Mouse (Mus musculus) liver, postnatal 0 days (tissue): Measurements from ENCODE around the gene Cpa5. TPM values are rescaled to one million over a fixed set of nuclear protein-coding genes. Genes with fewer than 3 reads are reported as not detected.
A peak's percentile ranks its signal among the peaks of the same experiment; 100 is the strongest.

Source experiments
- ATAC-seq: fragments of 200-750 bp; cut with Nextera tagmentation; 2 replicates; pipeline ENCODE4 v1.8.0; 2017; ENCODE audit warnings: mild to moderate bottlenecking, moderate library complexity
- DNase-seq: peaks from one replicate; pipeline ENCODE4 v3.0.0-alpha.2; 2016
- H3K27ac ChIP-seq: fragments of 300-500 bp; sonication (generic); 2 replicates; pipeline ENCODE4 v1.5.1; 2014; ENCODE audit warnings: antibody characterized with exemption, moderate library complexity, mild to moderate bottlenecking, low read depth
- H3K27me3 ChIP-seq: fragments of 300-500 bp; sonication (generic); 2 replicates; pipeline ENCODE4 v1.6.1; 2014; ENCODE audit warnings: low read length, control low read depth, mixed read lengths; ENCODE audit not compliant: insufficient read depth
- H3K36me3 ChIP-seq: fragments of 300-500 bp; sonication (generic); replicated peaks from 2 replicates; pipeline ENCODE4 v1.6.1; 2014; ENCODE audit warnings: mild to moderate bottlenecking, control low read depth, low read length, moderate library complexity, mixed read lengths; ENCODE audit not compliant: insufficient read depth
- H3K4me1 ChIP-seq: fragments of 300-500 bp; sonication (generic); 2 replicates; pipeline ENCODE4 v1.6.1; 2014; ENCODE audit warnings: antibody characterized with exemption, mild to moderate bottlenecking, control low read depth; ENCODE audit not compliant: insufficient read depth
- H3K4me2 ChIP-seq: fragments of 300-500 bp; sonication (generic); 2 replicates; pipeline ENCODE4 v1.6.1; 2014; ENCODE audit warnings: low read depth, mild to moderate bottlenecking, low read length, moderate library complexity, mixed read lengths
- H3K4me3 ChIP-seq: fragments of 300-500 bp; sonication (generic); 2 replicates; pipeline ENCODE4 v1.5.1; 2014; ENCODE audit warnings: low read depth, low read length
- H3K9ac ChIP-seq: fragments of 300-500 bp; sonication (generic); replicated peaks from 2 replicates; pipeline ENCODE4 v1.6.1; 2014; ENCODE audit warnings: mild to moderate bottlenecking, moderate library complexity
- H3K9me3 ChIP-seq: fragments of 300-500 bp; sonication (generic); 2 replicates; pipeline ENCODE4 v1.6.1; 2016; ENCODE audit warnings: mild to moderate bottlenecking, control low read depth, low read length, mixed read lengths
- CTCF ChIP-seq: sonication (generic); IDR thresholded peaks from 2 replicates; pipeline ENCODE4 v1.5.1; 2016; ENCODE audit warnings: antibody characterized with exemption, low read depth
- EP300 ChIP-seq: IDR thresholded peaks from 2 replicates; pipeline ENCODE4 v1.6.1; 2016; ENCODE audit warnings: antibody characterized with exemption, low read depth, mild to moderate bottlenecking
- WGBS: fragments of 180-500 bp; shearing (Covaris S2); extraction: QIAGEN DNeasy Blood & Tissue Kit; methylation state at CpG from one replicate; pipeline ENCODE4 v1.1.7; 2014; ENCODE audit not compliant: insufficient replicate concordance; 5-methylcytosine and 5-hydroxymethylcytosine counted together
- polyA plus RNA-seq: library from polyadenylated mRNA; unstranded; fragments of >200 nt; fragmentation: Nextera tagmentation; extraction: Ambion mirVana; gene quantifications from 2 replicates; pipeline ENCODE4 v1.2.1, GENCODE M21; 2015

Gene Cpa5
- polyA plus RNA-seq, 1 experiment from 2014 or later, result not detected

DNA sequence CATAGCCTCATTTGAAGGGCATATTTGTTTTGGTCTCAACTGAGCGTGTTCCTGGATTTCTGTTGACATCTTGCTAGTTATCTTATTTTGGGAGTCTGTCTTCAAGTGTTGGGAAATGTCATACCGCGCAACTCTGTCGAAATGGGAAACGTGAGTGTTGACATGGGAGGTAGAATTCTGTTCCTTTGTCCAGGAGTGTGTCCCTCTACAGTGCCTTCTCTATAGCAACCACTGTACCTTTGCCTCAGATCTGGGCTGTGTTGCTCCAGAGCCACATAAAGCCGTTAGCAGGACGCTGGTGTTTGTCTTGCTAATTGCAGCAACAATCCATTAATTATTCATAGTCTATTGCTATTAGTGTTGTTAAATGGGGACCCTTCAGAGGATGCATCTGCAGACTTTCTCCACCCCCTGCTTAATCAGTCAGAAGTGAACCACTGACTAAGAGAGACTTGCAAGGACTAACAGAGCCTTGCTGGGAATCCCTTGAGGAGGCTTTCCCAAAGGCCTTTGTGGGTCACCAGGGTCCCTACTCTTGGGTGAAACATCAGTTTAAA, 23.8 kb upstream of the Cpa5 start:
- ATAC-seq, result no peak

DNA sequence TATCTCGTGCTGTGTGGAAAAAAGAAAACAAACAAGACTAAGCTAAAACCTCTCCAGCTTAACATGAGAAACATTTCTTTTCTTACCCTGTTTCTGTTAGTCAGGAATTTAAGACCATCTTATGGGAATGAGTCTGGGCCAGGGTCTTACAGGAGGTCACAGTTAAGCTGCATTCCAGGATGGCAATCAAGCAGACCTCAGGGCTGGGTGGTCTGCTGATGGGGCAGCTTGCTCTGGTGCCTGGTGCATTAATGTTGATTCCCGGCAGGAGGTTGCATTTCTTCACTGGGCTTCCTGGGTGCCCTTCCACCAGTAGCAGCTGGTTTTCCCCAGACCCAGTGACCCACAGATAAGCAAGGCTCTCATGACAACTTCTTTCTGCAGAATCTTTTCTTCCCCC, 21.0 kb upstream of the Cpa5 start:
- no peak overlapping the region for H3K4me2 ChIP-seq
- no peak for ATAC-seq
- peak overlapping the region; percentile 29; the same call in 1 of the 2 replicates for H3K27ac ChIP-seq
- no peak overlapping the region for H3K9ac ChIP-seq
- no peaks in the 10 kb centered on the region for H3K9me3 ChIP-seq
- DNase-seq, result no peak
- 40% methylated on average over 2 of the region's 2 CpGs for WGBS
- no peaks in the 10 kb centered on the region for H3K4me1 ChIP-seq
- TF ChIP-seq EP300 (no peak), CTCF (no peak)
- H3K4me3 ChIP-seq, result no peak overlapping the region
- H3K36me3 ChIP-seq, result no peaks in the 10 kb centered on the region
- no peaks in the 10 kb centered on the region for H3K27me3 ChIP-seq

More for the DNA sequence above, 23.8 kb upstream of the Cpa5 start:
- no peak overlapping the region for H3K4me3 ChIP-seq
- no peak overlapping the region for H3K4me2 ChIP-seq
- H3K9ac ChIP-seq, result no peak overlapping the region
- no peaks in the 10 kb centered on the region for H3K27me3 ChIP-seq
- TF ChIP-seq EP300, result no peak
- no peak for TF ChIP-seq CTCF
- no peak overlapping the region for H3K27ac ChIP-seq
- H3K9me3 ChIP-seq, result no peaks in the 10 kb centered on the region
- no peaks in the 10 kb centered on the region for H3K36me3 ChIP-seq
- no peaks in the 10 kb centered on the region for H3K4me1 ChIP-seq
- DNase-seq, result peak; percentile 37
- 58% methylated on average over 7 of the region's 7 CpGs for WGBS

DNA sequence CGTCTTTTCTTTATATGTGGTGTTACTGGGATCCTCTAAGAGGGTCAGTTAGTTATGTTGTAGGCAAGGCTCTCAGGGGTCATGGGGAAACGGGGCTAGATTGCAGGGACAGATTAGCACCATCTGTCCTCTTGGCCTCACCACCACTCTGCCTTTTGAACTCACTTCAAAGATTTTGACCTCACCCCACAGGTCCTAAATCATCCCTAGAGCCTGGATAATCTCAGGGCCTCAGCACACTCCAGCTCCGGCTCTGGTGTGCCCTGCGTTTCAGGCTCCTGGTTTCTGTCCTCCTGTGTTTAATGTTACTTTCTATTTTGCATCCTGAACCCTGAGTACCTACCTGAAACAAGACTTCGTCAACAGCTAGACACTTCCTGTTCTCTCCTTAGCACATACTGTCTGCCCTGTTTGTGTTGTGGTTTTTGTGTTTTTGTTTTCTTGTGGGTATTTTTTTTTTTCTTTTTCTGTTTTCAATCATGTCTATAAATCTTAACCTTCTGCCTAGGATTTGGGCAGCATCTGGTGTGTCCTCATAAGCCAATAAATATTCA, 18.9 kb upstream of the Cpa5 start:
- 50% methylated on average over 5 of the region's 5 CpGs for WGBS
- Histone ChIP-seq H3K4me1 (no peaks in the 10 kb centered on the region), H3K9ac (no peak overlapping the region), H3K4me2 (no peak overlapping the region), H3K27me3 (no peaks in the 10 kb centered on the region), H3K4me3 (no peak overlapping the region), H3K36me3 (no peaks in the 10 kb centered on the region), H3K27ac (no peak overlapping the region), H3K9me3 (no peaks in the 10 kb centered on the region)
- no peak for ATAC-seq
- no peak for DNase-seq
- TF ChIP-seq CTCF, result no peak
- TF ChIP-seq EP300, result no peak

DNA sequence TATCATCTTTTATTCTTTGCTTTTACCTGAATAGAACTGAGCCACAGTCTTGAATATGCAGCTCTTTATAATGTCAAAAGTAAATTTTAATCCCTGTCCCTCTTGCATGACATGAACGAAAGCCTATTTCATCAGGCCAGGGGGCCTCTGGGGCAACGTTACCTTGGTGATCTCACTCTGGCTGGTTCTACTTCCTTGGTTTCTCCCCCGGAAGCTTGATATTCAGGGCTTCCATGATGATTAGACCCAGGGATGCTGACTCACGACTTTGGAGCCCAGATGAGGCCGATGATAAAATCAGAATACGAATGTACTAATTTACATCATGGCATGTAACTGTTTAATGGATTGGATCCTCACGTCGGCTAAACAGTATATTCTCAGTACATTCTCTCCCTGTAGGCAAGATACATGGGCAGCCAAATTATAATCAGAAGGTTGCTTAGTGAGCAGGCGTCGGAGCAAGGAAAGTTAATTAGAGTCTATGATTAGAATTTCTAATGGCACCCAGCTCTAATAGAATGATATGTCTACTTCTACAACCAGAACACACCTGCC, 18.3 kb upstream of the Cpa5 start:
- Histone ChIP-seq H3K9me3 (no peaks in the 10 kb centered on the region), H3K4me1 (no peaks in the 10 kb centered on the region), H3K27ac (no peak overlapping the region), H3K4me2 (no peak overlapping the region), H3K36me3 (no peaks in the 10 kb centered on the region), H3K27me3 (no peaks in the 10 kb centered on the region), H3K4me3 (no peak overlapping the region), H3K9ac (no peak overlapping the region)
- WGBS, result 64% methylated on average over 10 of the region's 10 CpGs
- DNase-seq, result no peak
- ATAC-seq, result no peak
- TF ChIP-seq EP300 (no peak), CTCF (no peak)

DNA sequence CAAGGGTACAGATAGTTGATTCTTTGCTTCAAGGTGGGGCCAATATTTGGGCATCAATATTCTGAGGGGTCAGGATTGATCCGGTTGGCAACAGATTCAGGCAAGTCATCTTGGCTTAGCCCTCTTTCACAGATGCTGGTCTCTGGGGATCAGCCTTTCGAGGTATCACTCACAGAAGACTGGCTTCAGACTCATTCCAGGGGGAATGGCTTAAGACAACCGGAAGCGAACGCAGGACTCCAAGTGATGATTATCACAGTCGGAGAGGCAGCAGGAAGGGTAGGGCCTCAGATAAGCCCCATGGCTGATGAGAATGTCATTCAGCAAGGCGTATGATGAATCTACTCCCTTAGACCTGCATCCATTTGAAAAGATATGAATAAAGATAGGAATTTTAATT, 16.4 kb upstream of the Cpa5 start:
- ATAC-seq, result no peak
- TF ChIP-seq EP300, result no peak
- no peak for TF ChIP-seq CTCF

DNA sequence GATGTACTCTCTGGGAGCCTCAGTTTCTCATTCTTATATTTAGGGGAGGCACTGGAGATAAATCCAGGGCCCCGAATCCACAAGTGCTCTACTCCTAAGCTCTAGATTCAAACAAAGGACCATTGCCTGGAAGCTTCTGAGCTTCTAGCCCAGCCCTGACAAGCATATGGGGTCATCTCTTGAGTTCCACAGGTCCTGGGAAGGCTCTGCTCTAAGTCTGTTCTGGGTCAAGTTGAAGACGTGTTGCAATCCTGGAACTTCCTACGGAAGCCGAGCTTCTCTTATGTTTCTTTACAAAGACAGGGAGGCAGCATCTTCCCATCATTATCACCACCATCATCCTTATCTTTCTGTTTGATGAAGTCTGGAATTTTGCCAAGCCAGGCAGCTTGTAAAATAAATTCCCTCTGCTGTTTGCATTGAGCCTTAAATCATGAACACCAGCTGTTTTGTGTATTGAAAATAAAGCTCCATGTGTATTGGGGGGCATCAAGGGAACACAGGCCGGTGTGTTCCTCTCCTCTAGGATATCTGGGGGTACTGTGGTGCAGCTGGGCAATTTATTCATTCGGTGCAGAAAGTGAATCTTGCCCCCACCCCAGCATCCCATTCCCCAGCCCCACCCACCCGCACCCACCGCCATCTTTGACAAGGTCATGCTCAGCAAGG, 14.4 kb upstream of the Cpa5 start:
- WGBS, result 78% methylated on average over 8 of the region's 8 CpGs
- H3K4me2 ChIP-seq, result no peak overlapping the region
- no peak for ATAC-seq

More for the DNA sequence above, 16.4 kb upstream of the Cpa5 start:
- H3K27me3 ChIP-seq, result no peaks in the 10 kb centered on the region
- H3K9me3 ChIP-seq, result no peaks in the 10 kb centered on the region
- no peaks in the 10 kb centered on the region for H3K4me1 ChIP-seq
- no peak overlapping the region for H3K4me2 ChIP-seq
- 61% methylated on average over 7 of the region's 7 CpGs for WGBS
- no peaks in the 10 kb centered on the region for H3K36me3 ChIP-seq
- H3K27ac ChIP-seq, result no peak overlapping the region
- no peak for DNase-seq
- no peak overlapping the region for H3K4me3 ChIP-seq
- H3K9ac ChIP-seq, result no peak overlapping the region

More for the DNA sequence above, 14.4 kb upstream of the Cpa5 start:
- H3K4me1 ChIP-seq, result no peaks in the 10 kb centered on the region
- H3K9ac ChIP-seq, result no peak overlapping the region
- TF ChIP-seq EP300 (no peak), CTCF (no peak)
- H3K27me3 ChIP-seq, result no peaks in the 10 kb centered on the region
- no peaks in the 10 kb centered on the region for H3K9me3 ChIP-seq
- no peak for DNase-seq
- H3K36me3 ChIP-seq, result no peaks in the 10 kb centered on the region
- H3K27ac ChIP-seq, result no peak overlapping the region
- H3K4me3 ChIP-seq, result no peak overlapping the region
